Mouse (Mus musculus) lung, adult 2 months (tissue): ENCODE results near the gene Il3. TPM values are rescaled to one million over a fixed set of nuclear protein-coding genes. Genes with fewer than 3 reads are reported as not detected.

Experiments
- DNase-seq: peaks from one replicate; pipeline ENCODE4 v3.0.0; 2022
- H3K4me1 ChIP-seq: fragments of 200-500 bp; 2 replicates; pipeline ENCODE4 v1.6.1; 2011; ENCODE audit warnings: low read length; ENCODE audit not compliant: control insufficient read depth, insufficient read depth
- H3K4me3 ChIP-seq: fragments of 200-500 bp; replicated peaks from 2 replicates; pipeline ENCODE3; 2011; ENCODE audit warnings: low read depth, mild to moderate bottlenecking, control low read depth, low read length; ENCODE audit errors: extremely low read depth
- CTCF ChIP-seq: fragments of 200-500 bp; IDR thresholded peaks from 2 replicates; pipeline ENCODE4 v1.5.1; 2011; ENCODE audit warnings: mild to moderate bottlenecking, low read length, control low read depth; ENCODE audit not compliant: insufficient read depth
- POLR2A ChIP-seq: fragments of 200-500 bp; IDR thresholded peaks from 2 replicates; pipeline ENCODE4 v1.6.1; 2011; ENCODE audit warnings: low read depth, mild to moderate bottlenecking, control low read depth, low read length, borderline replicate concordance; ENCODE audit errors: extremely low read depth
- WGBS: fragments of 180-500 bp; shearing (Covaris S2); methylation state at CpG from one replicate; pipeline ENCODE4 v1.1.7; 2018; 5-methylcytosine and 5-hydroxymethylcytosine counted together
- polyA plus RNA-seq: library from polyadenylated mRNA; depleted of rRNA; stranded (reverse); fragments of >200 nt; gene quantifications from 2 replicates; pipeline ENCODE4 v1.2.3, GENCODE M21; 2012

Gene Il3
- polyA plus RNA-seq, 1 experiment = not detected

DNA sequence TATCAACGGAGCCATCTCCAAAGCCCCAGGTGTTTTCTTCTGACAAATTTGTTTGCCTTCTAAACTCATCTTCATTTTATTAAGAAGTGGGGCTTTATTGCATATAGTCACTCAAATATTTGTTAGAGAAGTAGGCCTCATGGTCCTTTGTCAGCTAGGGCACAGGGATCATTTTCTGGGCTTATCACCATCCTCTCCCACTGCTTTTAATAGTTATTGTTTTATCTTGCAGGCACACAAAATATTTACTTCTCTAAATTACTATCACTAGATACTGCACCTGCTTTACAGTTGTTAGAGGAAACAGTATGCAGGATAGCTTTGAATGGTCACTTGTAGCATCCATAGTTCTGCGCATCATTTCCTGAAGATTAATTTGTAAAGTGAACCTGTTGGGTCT lies 25.1 kb upstream of the Il3 start:
- Histone ChIP-seq H3K4me3 (no peak overlapping the region), H3K4me1 (0 out of 2 replicates have a peak, but pooled peaks cover 2% of the 10 kb centered on the region)
- DNase-seq = no peak
- TF ChIP-seq CTCF = no peak
- TF ChIP-seq POLR2A = no peak
- 85% methylated on average over 2 of the region's 2 CpGs for WGBS

- no peak for TF ChIP-seq CTCF
- TF ChIP-seq POLR2A = no peak
- H3K4me3 ChIP-seq = no peak overlapping the region
- DNase-seq = no peak
- 73% methylated on average over 8 of the region's 8 CpGs for WGBS
- H3K4me1 ChIP-seq = no peaks in the 10 kb centered on the region
These were observed 20.9 kb upstream of the Il3 start for GRCm38 (mm10) chr11:54287821-54288453.

- no peak for DNase-seq
- Histone ChIP-seq H3K4me3 (no peak overlapping the region), H3K4me1 (no peaks in the 10 kb centered on the region)
- 66% methylated on average over 5 of the region's 5 CpGs for WGBS
- no peak for TF ChIP-seq POLR2A
- TF ChIP-seq CTCF = no peak
These were observed 4.4 kb upstream of the Il3 start for GRCm38 (mm10) chr11:54271437-54271949.

DNA sequence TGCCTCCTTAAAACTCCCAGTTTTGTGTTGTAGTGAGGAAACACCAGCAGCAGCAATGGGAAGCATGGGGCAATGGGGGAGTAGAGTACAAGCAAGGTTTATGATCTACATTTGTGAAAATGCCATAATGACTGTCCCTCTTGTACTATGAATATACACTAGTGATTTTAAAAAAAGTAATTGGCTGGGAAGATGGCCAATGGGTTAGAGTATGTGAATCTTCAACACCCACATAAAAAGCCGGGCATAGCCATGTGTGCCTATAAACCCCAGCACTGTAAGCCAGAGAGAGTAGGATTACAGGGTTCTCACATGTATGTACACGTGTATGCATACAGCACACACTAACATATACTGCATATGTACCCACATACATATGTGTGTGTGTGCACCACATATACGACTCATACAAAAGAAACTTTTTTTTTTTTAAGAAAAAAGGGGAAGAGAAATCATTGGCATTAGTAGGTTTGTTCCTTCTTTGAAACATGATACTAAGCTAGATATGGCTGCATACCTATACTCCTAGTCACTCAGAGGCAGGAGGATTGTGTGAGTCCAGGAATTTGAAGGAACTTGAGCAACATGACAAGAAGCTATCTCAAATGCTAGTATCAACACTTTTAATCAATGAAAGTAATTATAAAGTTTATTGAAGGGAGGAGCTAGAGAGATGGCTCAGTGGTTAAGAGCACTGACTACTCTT lies 2.3 kb upstream of the Il3 start:
- Histone ChIP-seq H3K4me3 (no peak overlapping the region), H3K4me1 (no peaks in the 10 kb centered on the region)
- WGBS = 78% methylated on average over 3 of the region's 3 CpGs
- no peak for TF ChIP-seq CTCF
- no peak for TF ChIP-seq POLR2A
- DNase-seq = no peak

- Histone ChIP-seq H3K4me1 (no peaks in the 10 kb centered on the region), H3K4me3 (no peak overlapping the region)
- whole genome bisulfite sequencing = 57% methylated on average over 2 of the region's 2 CpGs
- peak; percentile 30; the same call in 1 of the 2 replicates for TF ChIP-seq CTCF
- TF ChIP-seq POLR2A = no peak
- DNase-seq = no peak
These were observed 2.5 kb downstream of the Il3 start for GRCm38 (mm10) chr11:54264542-54264941.

GRCm38 (mm10) chr11:54263405-54264031 lies 3.6 kb downstream of the Il3 start:
- no peak for DNase-seq
- TF ChIP-seq POLR2A (no peak), CTCF (no peak)
- Histone ChIP-seq H3K4me1 (no peaks in the 10 kb centered on the region), H3K4me3 (no peak overlapping the region)
- 5% methylated on average over 1 of the region's 1 CpGs for WGBS

- Histone ChIP-seq H3K4me1 (no peaks in the 10 kb centered on the region), H3K4me3 (no peak overlapping the region)
- WGBS = 62% methylated on average over 3 of the region's 3 CpGs
- no peak for TF ChIP-seq POLR2A
- peak; percentile 91 for TF ChIP-seq CTCF
- peak; percentile 72 for DNase-seq
These were observed 10.3 kb downstream of the Il3 start for GRCm38 (mm10) chr11:54256624-54257376.

DNA sequence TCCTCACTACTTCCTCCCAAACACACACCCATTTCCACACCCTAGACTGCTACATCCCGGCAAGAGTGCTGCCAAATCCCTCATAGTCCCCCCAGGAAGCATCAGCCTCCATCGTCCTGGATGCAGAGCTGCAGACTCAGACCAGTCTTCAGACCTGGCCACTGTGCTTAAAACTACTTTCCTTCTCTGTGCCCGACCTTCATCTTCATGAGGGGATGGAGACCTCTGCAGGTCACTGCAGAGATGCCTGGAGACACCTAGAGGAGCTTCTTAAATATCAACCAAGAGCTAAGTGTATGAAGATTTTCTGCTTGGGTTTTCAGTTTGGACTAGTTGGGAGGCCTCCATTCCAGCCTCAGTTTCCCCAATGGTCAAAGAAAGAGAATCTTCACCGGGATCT lies 13.0 kb downstream of the Il3 start:
- TF ChIP-seq POLR2A (no peak), CTCF (peak; percentile 47)
- no peak for DNase-seq
- WGBS = 34% methylated on average over 4 of the region's 4 CpGs
- Histone ChIP-seq H3K4me1 (no peaks in the 10 kb centered on the region), H3K4me3 (no peak overlapping the region)

DNA sequence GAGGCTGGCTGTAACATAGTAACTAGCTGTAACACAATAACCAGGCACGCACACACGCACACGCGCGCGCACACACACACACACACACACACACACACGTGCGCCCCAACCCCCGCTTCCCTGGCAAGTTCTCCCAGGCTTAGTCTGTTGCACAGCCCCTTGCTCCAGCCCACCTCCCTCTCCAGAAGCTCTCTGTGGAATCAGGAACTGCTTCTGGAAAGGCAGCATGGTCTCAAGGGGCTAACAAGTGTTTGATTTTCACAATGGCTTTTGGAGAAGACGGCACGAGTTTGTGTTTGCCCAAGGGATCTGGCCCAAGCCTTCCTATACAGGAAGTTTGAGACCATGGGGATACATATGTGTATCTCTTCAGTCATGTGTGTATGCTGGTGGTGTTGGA lies 16.5 kb downstream of the Il3 start:
- Histone ChIP-seq H3K4me1 (no peaks in the 10 kb centered on the region), H3K4me3 (no peak overlapping the region)
- 67% methylated on average over 11 of the region's 11 CpGs for WGBS
- DNase-seq = peak; percentile 41
- no peak for TF ChIP-seq POLR2A
- no peak for TF ChIP-seq CTCF

GRCm38 (mm10) chr11:54249748-54250147 lies 17.3 kb downstream of the Il3 start:
- 73% methylated on average over 3 of the region's 3 CpGs for WGBS

More at GRCm38 (mm10) chr11:54249748-54250147, 17.3 kb downstream of the Il3 start:
- TF ChIP-seq CTCF (no peak), POLR2A (peak; percentile 17; the same call in 1 of the 2 replicates)
- Histone ChIP-seq H3K4me3 (no peak overlapping the region), H3K4me1 (no peaks in the 10 kb centered on the region)
- peak; percentile 55 for DNase-seq
